Mouse (Mus musculus) lung, embryonic 15.5 days (tissue): ENCODE measurements at regions not wholly inside any gene's neighbourhood (a gene's known extent, or its start where the extent isn't known, plus 50 kb on each side); places are given as distances from the start of the nearest gene placed in this dataset.
A peak's percentile ranks its signal among the peaks of the same experiment; 100 is the strongest.

ENCODE experiments used
- ATAC-seq: fragments of 200-750 bp; cut with Nextera tagmentation; 2 replicates; pipeline ENCODE4 v1.8.0; 2017; ENCODE audit warnings: moderate number of reproducible peaks, borderline replicate concordance; ENCODE audit not compliant: low FRiP score, low TSS enrichment; ENCODE audit errors: extremely low read depth
- H3K27ac ChIP-seq: fragments of 300-500 bp; sonication (generic); 2 replicates; pipeline ENCODE4 v1.5.1; 2015; ENCODE audit warnings: moderate library complexity, mild to moderate bottlenecking, inconsistent platforms
- H3K27me3 ChIP-seq: fragments of 300-500 bp; sonication (generic); 2 replicates; pipeline ENCODE4 v1.6.1; 2015; ENCODE audit warnings: inconsistent platforms
- H3K36me3 ChIP-seq: fragments of 300-500 bp; sonication (generic); 2 replicates; pipeline ENCODE4 v1.6.1; 2015; ENCODE audit warnings: inconsistent platforms
- H3K4me1 ChIP-seq: fragments of 300-500 bp; sonication (generic); 2 replicates; pipeline ENCODE4 v1.6.1; 2015; ENCODE audit warnings: inconsistent platforms
- H3K4me2 ChIP-seq: fragments of 300-500 bp; sonication (generic); 2 replicates; pipeline ENCODE4 v1.6.1; 2015; ENCODE audit warnings: inconsistent platforms, mild to moderate bottlenecking, moderate library complexity
- H3K4me3 ChIP-seq: fragments of 300-500 bp; sonication (generic); 2 replicates; pipeline ENCODE4 v1.5.1; 2015; ENCODE audit warnings: mild to moderate bottlenecking, inconsistent platforms
- H3K9ac ChIP-seq: fragments of 300-500 bp; sonication (generic); 2 replicates; pipeline ENCODE4 v1.6.1; 2015; ENCODE audit warnings: inconsistent platforms
- H3K9me3 ChIP-seq: fragments of 300-500 bp; sonication (generic); 2 replicates; pipeline ENCODE4 v1.6.1; 2016; ENCODE audit warnings: inconsistent platforms
- WGBS: fragments of 180-500 bp; shearing (Covaris S2); methylation state at CpG from one replicate; pipeline ENCODE4 v1.1.7; 2015; 5-methylcytosine and 5-hydroxymethylcytosine counted together

- no peak overlapping the region for H3K27ac ChIP-seq
- ATAC-seq: no peak
- H3K4me3 ChIP-seq: no peak overlapping the region
- H3K36me3 ChIP-seq: no peaks in the 10 kb centered on the region
- no peaks in the 10 kb centered on the region for H3K9me3 ChIP-seq
- no peaks in the 10 kb centered on the region for H3K27me3 ChIP-seq
- no peaks in the 10 kb centered on the region for H3K4me1 ChIP-seq
- H3K4me2 ChIP-seq: no peak overlapping the region
- H3K9ac ChIP-seq: no peak overlapping the region
- WGBS: 84% methylated on average over 3 of the region's 3 CpGs
Measured at GRCm38 (mm10) chr16:45331236-45331635, 77.6 kb downstream of the Cd200 start.

- no peak overlapping the region for H3K9ac ChIP-seq
- no peak overlapping the region for H3K4me3 ChIP-seq
- no peak overlapping the region for H3K4me2 ChIP-seq
- H3K27me3 ChIP-seq: no peaks in the 10 kb centered on the region
- H3K27ac ChIP-seq: peak overlapping the region; percentile 29; the same call in 1 of the 2 replicates
- H3K36me3 ChIP-seq: no peaks in the 10 kb centered on the region
- ATAC-seq: no peak
- no peaks in the 10 kb centered on the region for H3K4me1 ChIP-seq
- no peaks in the 10 kb centered on the region for H3K9me3 ChIP-seq
- 84% methylated on average over 2 of the region's 2 CpGs for WGBS
Measured at GRCm38 (mm10) chr16:45330298-45330697, 78.6 kb downstream of the Cd200 start.

DNA sequence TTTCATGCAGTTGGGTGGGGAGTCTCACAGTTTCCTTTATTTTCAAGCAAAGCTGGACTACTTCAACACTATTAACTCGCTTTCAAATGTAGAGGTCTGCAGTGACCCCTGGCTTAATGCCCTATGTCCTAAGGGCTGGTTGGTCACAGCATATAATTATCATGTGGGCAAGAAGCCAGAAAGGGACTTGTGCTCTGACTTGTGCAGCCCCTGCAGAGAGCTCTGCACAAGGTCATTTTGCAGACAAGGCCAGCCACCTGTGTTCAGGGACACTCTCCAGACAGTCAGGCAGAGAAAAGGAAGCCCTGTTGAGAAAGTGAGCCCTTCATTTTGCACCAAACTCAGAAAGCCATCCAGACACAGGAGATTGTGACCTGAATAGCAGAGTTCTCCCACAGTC is 79.1 kb downstream of the Cd200 start:
- Histone ChIP-seq H3K27me3 (no peaks in the 10 kb centered on the region), H3K4me2 (no peak overlapping the region), H3K9ac (no peak overlapping the region), H3K27ac (peak overlapping the region; percentile 29; the same call in 1 of the 2 replicates), H3K4me1 (no peaks in the 10 kb centered on the region), H3K4me3 (no peak overlapping the region), H3K36me3 (no peaks in the 10 kb centered on the region), H3K9me3 (no peaks in the 10 kb centered on the region)
- WGBS: 42% methylated on average over 1 of the region's 1 CpGs
- ATAC-seq: no peak

DNA sequence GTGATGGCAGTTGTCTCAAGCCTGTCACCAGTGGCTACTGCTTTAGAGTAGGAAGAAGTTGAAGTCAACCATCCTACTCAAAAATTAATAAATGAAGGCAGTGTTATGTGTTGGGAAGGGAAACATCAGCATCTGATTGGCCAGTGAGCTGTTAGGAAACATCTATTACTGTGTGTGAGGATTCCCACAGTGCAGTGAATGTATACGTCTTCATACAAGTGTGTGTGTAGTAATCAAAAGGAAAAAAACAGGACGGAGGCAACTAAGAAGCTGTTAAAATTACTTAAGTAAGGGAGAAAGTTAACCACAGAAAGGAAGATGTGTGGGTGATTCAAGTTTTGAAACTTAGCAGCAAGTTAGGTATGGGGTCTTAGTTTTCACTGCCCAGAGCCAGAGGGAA is 81.8 kb downstream of the Cd200 start:
- Histone ChIP-seq H3K9me3 (no peaks in the 10 kb centered on the region), H3K4me2 (no peak overlapping the region), H3K27ac (no peak overlapping the region), H3K9ac (no peak overlapping the region), H3K27me3 (no peaks in the 10 kb centered on the region), H3K4me3 (no peak overlapping the region), H3K36me3 (no peaks in the 10 kb centered on the region), H3K4me1 (no peaks in the 10 kb centered on the region)
- ATAC-seq: no peak
- WGBS: 87% methylated on average over 2 of the region's 2 CpGs

DNA sequence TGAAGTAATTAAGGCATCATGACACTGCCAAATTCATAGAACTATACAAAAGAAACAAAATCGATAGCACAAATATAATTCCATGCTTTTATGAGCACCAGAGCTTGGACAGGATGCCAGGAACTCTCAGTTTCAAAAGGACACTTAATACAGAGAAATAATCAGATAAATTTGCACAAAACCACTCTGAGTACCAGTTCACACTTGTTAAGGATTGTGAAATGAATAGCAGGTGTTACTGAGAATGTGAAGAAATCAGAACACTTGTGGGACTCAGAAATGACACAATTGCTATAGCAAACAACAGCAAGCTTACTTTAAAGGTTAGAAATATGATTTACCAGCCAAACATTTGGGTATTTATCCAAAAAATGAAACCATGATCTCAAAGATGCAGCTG is 87.4 kb downstream of the Btla start:
- no peaks in the 10 kb centered on the region for H3K4me1 ChIP-seq
- H3K4me3 ChIP-seq: no peak overlapping the region
- no peak overlapping the region for H3K9ac ChIP-seq
- no peaks in the 10 kb centered on the region for H3K36me3 ChIP-seq
- H3K4me2 ChIP-seq: no peak overlapping the region
- H3K27ac ChIP-seq: no peak overlapping the region
- 61% methylated on average over 1 of the region's 1 CpGs for WGBS
- no peak for ATAC-seq
- no peaks in the 10 kb centered on the region for H3K27me3 ChIP-seq
- H3K9me3 ChIP-seq: no peaks in the 10 kb centered on the region
